Mouse (Mus musculus) heart, postnatal 25 days (tissue): ENCODE results near the gene Tnxb. TPM values are rescaled to one million over a fixed set of nuclear protein-coding genes. Genes with fewer than 3 reads are reported as not detected.
"Not testable (repeated sequence)": the region's sequence is repeated elsewhere in the genome, so short reads cannot be mapped to it uniquely, and the experiment has no call there.

ENCODE experiments used
- DNase-seq: peaks from one replicate; pipeline ENCODE4 v3.0.0; 2022; ENCODE audit warnings: low spot score
- intact Hi-C: fragments of 180-260 bp; cut with DNase I; formaldehyde crosslinking; loops from one replicate; pipeline ENCODE4 v1.15.1; 2025
- total RNA-seq, 2 experiments: library from RNA; stranded (reverse); gene quantifications; 2 replicates each; pipeline ENCODE4 v1.2.3; 2021

Tnxb gene
- total RNA-seq, 2 experiments from 2014 or later, result 32.1 to 42.1 TPM

GRCm38 (mm10) chr17:34680621-34681020 is 10.3 kb downstream of the Tnxb start:
- intact Hi-C loops, result loop anchor here (2.0 kb wide), 1 partner anchor 20 kb away; no protein-coding TSS in a partner anchor
- DNase-seq, result no peak

GRCm38 (mm10) chr17:34681132-34681571 is 10.8 kb downstream of the Tnxb start:
- DNase-seq, result no peak
- intact Hi-C loops, result loop anchor here (2.0 kb wide), 1 partner anchor 20 kb away; no protein-coding TSS in a partner anchor

- intact Hi-C loops, result loop anchor here (2.0 kb wide), 1 partner anchor 21 kb away; no protein-coding TSS in a partner anchor
- no peak for DNase-seq
Measured at GRCm38 (mm10) chr17:34681881-34682536, 11.7 kb downstream of the Tnxb start.

- DNase-seq, result no peak
- intact Hi-C loops, result no loop called here
Measured at GRCm38 (mm10) chr17:34683179-34683578, 12.8 kb downstream of the Tnxb start.

GRCm38 (mm10) chr17:34683686-34684220 is 13.4 kb downstream of the Tnxb start:
- intact Hi-C loops, result no loop called here
- DNase-seq, result no peak

GRCm38 (mm10) chr17:34684253-34684893 is 14.0 kb downstream of the Tnxb start:
- DNase-seq, result no peak
- intact Hi-C loops, result no loop called here

- intact Hi-C loops, result no loop called here
- DNase-seq, result peak; percentile 67
Measured at GRCm38 (mm10) chr17:34685120-34686110, 15.1 kb downstream of the Tnxb start.

- intact Hi-C loops, result no loop called here
- DNase-seq, result no peak
Measured at GRCm38 (mm10) chr17:34688889-34689288, 18.6 kb downstream of the Tnxb start.

- DNase-seq, result peak; percentile 78
- intact Hi-C loops, result no loop called here
Measured at GRCm38 (mm10) chr17:34690458-34690857, 20.1 kb downstream of the Tnxb start.

GRCm38 (mm10) chr17:34692906-34693305 is 22.6 kb downstream of the Tnxb start:
- intact Hi-C loops, result no loop called here
- DNase-seq, result peak; percentile 86

- no peak for DNase-seq
- intact Hi-C loops, result no loop called here
Measured at GRCm38 (mm10) chr17:34699575-34700408, 29.5 kb downstream of the Tnxb start.

- no peak for DNase-seq
- intact Hi-C loops, result no loop called here
Measured at GRCm38 (mm10) chr17:34700671-34701071, 30.3 kb downstream of the Tnxb start.

- intact Hi-C loops, result not testable (repeated sequence)
Measured at GRCm38 (mm10) chr17:34706476-34706875, 36.1 kb downstream of the Tnxb start.

GRCm38 (mm10) chr17:34712951-34713350 is 42.6 kb downstream of the Tnxb start:
- DNase-seq, result no peak
- intact Hi-C loops, result loop anchor here (2.0 to 10.0 kb wide), 2 partner anchors 60 to 268 kb away; no protein-coding TSS in a partner anchor

More at GRCm38 (mm10) chr17:34706476-34706875, 36.1 kb downstream of the Tnxb start:
- DNase-seq, result not testable (repeated sequence)

GRCm38 (mm10) chr17:34714181-34714907 is 44.0 kb downstream of the Tnxb start:
- DNase-seq, result not testable (repeated sequence)
- intact Hi-C loops, result loop anchor here (10.0 kb wide), 1 partner anchor 270 kb away; no protein-coding TSS in a partner anchor

- intact Hi-C loops, result loop anchor here (5.0 to 10.0 kb wide), 2 partner anchors 82 to 270 kb away; no protein-coding TSS in a partner anchor
- not testable (repeated sequence) for DNase-seq
Measured at GRCm38 (mm10) chr17:34714908-34715445, 44.6 kb downstream of the Tnxb start.

GRCm38 (mm10) chr17:34715451-34715850 is 45.1 kb downstream of the Tnxb start:
- intact Hi-C loops, result loop anchor here (5.0 to 10.0 kb wide), 2 partner anchors 82 to 271 kb away; no protein-coding TSS in a partner anchor
- DNase-seq, result not testable (repeated sequence)

- DNase-seq, result no peak
- intact Hi-C loops, result loop anchor here (5.0 to 10.0 kb wide), 2 partner anchors 81 to 271 kb away; no protein-coding TSS in a partner anchor
Measured at GRCm38 (mm10) chr17:34716247-34716646, 45.9 kb downstream of the Tnxb start.
